Mouse (Mus musculus) ES-E14 (cell line): ENCODE measurements at regions not wholly inside any gene's neighbourhood (a gene's known extent, or its start where the extent isn't known, plus 50 kb on each side); places are given as distances from the start of the nearest gene placed in this dataset.

Experiments
- CHD2 ChIP-seq: IDR thresholded peaks from 2 replicates; pipeline ENCODE4 v1.6.1; 2014; ENCODE audit warnings: mild to moderate bottlenecking, low read depth, low read length, inconsistent platforms
- MAFK ChIP-seq: IDR thresholded peaks from 2 replicates; pipeline ENCODE4 v1.6.1; 2014; ENCODE audit warnings: mild to moderate bottlenecking, low read depth, low read length, inconsistent platforms; ENCODE audit not compliant: insufficient read depth
- ZC3H11A ChIP-seq: IDR thresholded peaks from 2 replicates; pipeline ENCODE4 v1.6.1; 2012; ENCODE audit warnings: low read depth, mild to moderate bottlenecking, inconsistent platforms, low read length, borderline replicate concordance

DNA sequence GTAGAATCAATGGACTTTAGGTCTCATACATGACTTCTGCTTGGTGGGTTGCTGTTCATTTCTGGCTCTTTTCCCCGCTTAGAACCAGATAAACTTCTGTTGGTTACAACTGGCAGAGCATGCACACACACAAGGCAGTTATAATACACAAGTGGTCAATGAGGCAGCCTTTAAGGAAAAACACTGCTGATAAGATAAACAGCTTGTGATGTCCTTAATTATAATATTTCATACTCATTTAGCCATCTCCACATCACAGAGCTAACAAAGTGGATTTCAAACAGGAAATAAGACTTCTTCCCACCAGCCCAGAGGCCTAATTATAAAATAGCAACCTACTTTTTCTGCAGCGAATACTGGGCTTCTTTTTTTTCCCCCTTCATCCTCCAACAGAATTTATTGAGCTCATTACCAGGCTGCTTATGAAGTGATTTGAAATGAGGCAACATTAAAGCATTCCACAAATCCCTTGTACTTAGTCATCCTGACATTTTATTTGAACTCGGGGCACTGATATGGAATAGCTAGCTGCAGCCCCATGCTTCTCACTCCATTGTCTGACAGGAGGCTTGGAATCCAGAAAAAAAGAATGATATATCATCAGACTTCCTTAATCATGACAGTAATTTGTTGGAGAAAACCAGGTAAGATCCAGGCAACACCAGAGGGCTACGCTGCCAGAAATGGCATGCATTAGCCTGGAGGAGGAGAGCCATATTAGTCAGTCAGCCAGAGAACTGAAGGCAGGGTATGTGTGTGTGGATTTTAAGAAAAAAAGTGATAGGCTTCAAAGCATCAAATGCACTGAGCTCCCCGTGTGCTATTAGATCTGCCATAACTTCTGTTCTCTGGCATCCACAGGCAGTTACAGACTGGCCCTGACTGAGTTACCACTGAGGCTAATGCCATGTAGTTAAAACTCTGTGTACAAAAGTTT, 620.3 kb upstream of the Map3k7 start:
- TF ChIP-seq MAFK (no peak), ZC3H11A (no peak), CHD2 (no peak)
